ENCODE assay signal across 9 mouse cellular contexts in the genomic region with DNA sequence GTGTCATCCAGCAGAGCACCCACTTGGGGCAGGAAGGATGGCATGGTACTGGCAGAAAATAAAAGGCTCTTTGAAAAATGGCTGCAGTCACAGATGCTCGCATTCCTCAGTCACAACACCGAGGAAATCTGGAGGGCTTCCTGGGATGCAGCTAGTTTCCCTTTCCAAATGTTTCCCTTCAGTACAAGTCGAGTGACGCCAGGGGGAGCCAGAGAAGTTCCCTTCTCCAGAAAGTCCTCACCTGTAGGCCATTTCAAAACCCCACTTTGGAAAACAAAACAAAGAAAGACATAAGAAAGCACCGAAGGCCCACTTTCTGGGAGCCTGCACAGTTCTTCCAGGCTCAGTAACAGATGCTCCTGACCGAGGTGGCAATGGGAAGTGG.
DNase-seq lines count a peak whose midpoint lies in the region; ATAC-seq and TF ChIP-seq lines count a peak whose summit lies in the region.
"Had no signal": no experiment of that assay in that cellular context is flagged by ENCODE, and none has a peak within 500 bp of the region (broad histone marks: within the 10 kb centered on the region; RNA-seq: fewer than 3 reads in every experiment).

No protein-coding gene starts in this region.

- no peak for TF ChIP-seq POLR2A in myocyte (IDR thresholded peaks at IDR 0.05; ENCODE audit: insufficient read length, low read depth)

- WGBS in forebrain, embryonic 15.5 days, result 53% methylated on average over 6 of the region's 6 CpGs
- WGBS in forebrain, embryonic 11.5 days, result 51% methylated on average over 6 of the region's 6 CpGs
- 53% methylated on average over 6 of the region's 6 CpGs for WGBS in neural tube, embryonic 11.5 days

- no peaks in the 10 kb centered on the region for H3K79me2 ChIP-seq in myocyte (ENCODE audit: control insufficient read depth, insufficient read depth)

- no peak overlapping the region for H3K4me2 ChIP-seq in forebrain, embryonic 15.5 days (replicated peaks)
- H3K4me2 ChIP-seq in forebrain, embryonic 11.5 days (ENCODE audit: low read depth, low read length, severe bottlenecking), result no peak overlapping the region
- no peak overlapping the region for H3K4me2 ChIP-seq in neural tube, embryonic 11.5 days (ENCODE audit: low read depth)
- H3K4me2 ChIP-seq in myocyte (ENCODE audit: low read depth), result peak overlapping the region; percentile 43
- H3K4me2 ChIP-seq: liver, embryonic 13.5 days had no signal

- no peaks in the 10 kb centered on the region for H3K36me3 ChIP-seq in forebrain, embryonic 15.5 days
- H3K36me3 ChIP-seq in forebrain, embryonic 11.5 days (ENCODE audit: control insufficient read depth, insufficient read depth, low read length), result no peaks in the 10 kb centered on the region
- no peaks in the 10 kb centered on the region for H3K36me3 ChIP-seq in neural tube, embryonic 11.5 days (ENCODE audit: control insufficient read depth, insufficient read depth, low read length)
- no peaks in the 10 kb centered on the region for H3K36me3 ChIP-seq in myocyte (ENCODE audit: control insufficient read depth, insufficient read depth)
- H3K36me3 ChIP-seq: liver, embryonic 13.5 days had no signal

- no peak overlapping the region for H3ac ChIP-seq in myocyte (ENCODE audit: control insufficient read depth, insufficient read length)

- H3K27me3 ChIP-seq in forebrain, embryonic 15.5 days, result no peaks in the 10 kb centered on the region
- no peaks in the 10 kb centered on the region for H3K27me3 ChIP-seq in forebrain, embryonic 11.5 days (ENCODE audit: control insufficient read depth, insufficient read depth, low read length)
- H3K27me3 ChIP-seq in neural tube, embryonic 11.5 days (ENCODE audit: control insufficient read depth, insufficient read depth, low read length), result no peaks in the 10 kb centered on the region
- H3K27me3 ChIP-seq in myocyte (ENCODE audit: control insufficient read depth, insufficient read depth, insufficient read length), result no peaks in the 10 kb centered on the region
- H3K27me3 ChIP-seq: liver, embryonic 13.5 days had no signal

- H3K4me1 ChIP-seq in forebrain, embryonic 15.5 days, result no peaks in the 10 kb centered on the region
- no peaks in the 10 kb centered on the region for H3K4me1 ChIP-seq in forebrain, embryonic 11.5 days (replicated peaks; ENCODE audit: control insufficient read depth, insufficient read depth, low read length)
- 0 out of 2 replicates have a peak, but pooled peaks cover 4% of the 10 kb centered on the region for H3K4me1 ChIP-seq in neural tube, embryonic 11.5 days (ENCODE audit: control insufficient read depth, insufficient read depth, low read length)
- H3K4me1 ChIP-seq: liver, embryonic 13.5 days had no signal

- no peak overlapping the region for H3K27ac ChIP-seq in forebrain, embryonic 15.5 days (replicated peaks)
- H3K27ac ChIP-seq in forebrain, embryonic 11.5 days (ENCODE audit: low read depth, low read length), result no peak overlapping the region
- no peak overlapping the region for H3K27ac ChIP-seq in neural tube, embryonic 11.5 days (ENCODE audit: low read depth, low read length)
- H3K27ac ChIP-seq: liver, embryonic 13.5 days had no signal

- no peak for DNase-seq in forebrain, embryonic 11.5 days (ENCODE audit: low spot score)
- peak; percentile 26 for DNase-seq in neural tube, embryonic 11.5 days (ENCODE audit: low spot score)
- no peak for DNase-seq in neural tube, embryonic 10.5 days (ENCODE audit: extremely low spot score, low spot score)
- DNase-seq in heart, postnatal 4 days, result peak; percentile 17
- no peak for DNase-seq in natural killer cell, adult 2 months (ENCODE audit: low spot score in 2 of 2)
- no peak for DNase-seq in cerebellum, adult 9-10 months
- DNase-seq: liver, embryonic 13.5 days had no signal

- no peak overlapping the region for H3K9ac ChIP-seq in forebrain, embryonic 15.5 days (replicated peaks)
- no peak overlapping the region for H3K9ac ChIP-seq in forebrain, embryonic 11.5 days (ENCODE audit: low read length)
- no peak overlapping the region for H3K9ac ChIP-seq in neural tube, embryonic 11.5 days (ENCODE audit: low read length)
- H3K9ac ChIP-seq: liver, embryonic 13.5 days had no signal

- 0 out of 2 replicates have a peak, but pooled peaks have one; percentile 27 for ATAC-seq in forebrain, embryonic 15.5 days (replicated peaks)
- no peak for ATAC-seq in forebrain, embryonic 11.5 days (replicated peaks; ENCODE audit: low FRiP score)
- no peak; the same call in 1 of the 2 replicates for ATAC-seq in neural tube, embryonic 11.5 days (ENCODE audit: insufficient read depth, low FRiP score, low TSS enrichment)

- H3K9me3 ChIP-seq in forebrain, embryonic 15.5 days, result no peaks in the 10 kb centered on the region
- no peaks in the 10 kb centered on the region for H3K9me3 ChIP-seq in forebrain, embryonic 11.5 days (ENCODE audit: control insufficient read depth, low read length)
- H3K9me3 ChIP-seq in neural tube, embryonic 11.5 days (ENCODE audit: control insufficient read depth, low read length), result no peaks in the 10 kb centered on the region
- H3K9me3 ChIP-seq: liver, embryonic 13.5 days had no signal

- H3K4me3 ChIP-seq in forebrain, embryonic 15.5 days, result no peak overlapping the region
- no peak overlapping the region for H3K4me3 ChIP-seq in forebrain, embryonic 11.5 days (ENCODE audit: low read depth, low read length)
- no peak overlapping the region for H3K4me3 ChIP-seq in neural tube, embryonic 11.5 days (ENCODE audit: low read depth, low read length)
- no peak overlapping the region for H3K4me3 ChIP-seq in myocyte
- H3K4me3 ChIP-seq: liver, embryonic 13.5 days had no signal

TF ChIP-seq in myocyte, 11 proteins besides CTCF, POLR2A, EP300 and RAD21:
- TF ChIP-seq TCF12 (IDR thresholded peaks at IDR 0.05; ENCODE audit: insufficient read depth, poor library complexity, severe bottlenecking) (no peak), MYOD1 (IDR thresholded peaks at IDR 0.05; ENCODE audit: control insufficient read depth in 1 of 3, insufficient read length in 2 of 3, low read depth in 2 of 3) (no peak), MAX (IDR thresholded peaks at IDR 0.05; ENCODE audit: low read depth) (no peak)

Comparison
In these comparisons a context has a peak if more than half of its experiments do, and no peak if none do; other contexts are left out.
1. DNase-seq: peak in neural tube, embryonic 11.5 days (single experiment) and heart, postnatal 4 days (single experiment); none in forebrain, embryonic 11.5 days (single experiment), neural tube, embryonic 10.5 days (single experiment), natural killer cell, adult 2 months (0 of 2) and cerebellum, adult 9-10 months (single experiment).